Mouse (Mus musculus) adrenal gland, adult 18-20 months (tissue): ENCODE measurements around the gene Plxna4. TPM values are rescaled to one million over a fixed set of nuclear protein-coding genes. Genes with fewer than 3 reads are reported as not detected.

ENCODE experiments used
- DNase-seq, 2 experiments: peaks; one replicate each; pipeline ENCODE4 v3.0.0; 2021 to 2022; ENCODE audit warnings: low spot score in 2 of 2
- long read RNA-seq, 2 experiments: library from polyadenylated mRNA; stranded (forward); transcript quantifications; one replicate each; pipeline ENCODE4 v2.0.0; 2021
- total RNA-seq, 2 experiments: library from RNA; stranded (reverse); gene quantifications; 1 replicate in 1 of 2; 2 replicates in 1 of 2; pipeline ENCODE4 v1.2.3; 2021

Gene Plxna4
- 1 to 10 TPM; 4.5 to 6.7 TPM for total RNA-seq
- long read RNA-seq, experiment 1, partial matches to known transcripts, result 0 of 1 reads
- long read RNA-seq, experiment 1, other reads (novel, unspliced or antisense), result 1 of 1 reads
- long read RNA-seq, experiment 2, partial matches to known transcripts, result 0 of 1 reads
- long read RNA-seq, experiment 2, other reads (novel, unspliced or antisense), result 1 of 1 reads

DNA sequence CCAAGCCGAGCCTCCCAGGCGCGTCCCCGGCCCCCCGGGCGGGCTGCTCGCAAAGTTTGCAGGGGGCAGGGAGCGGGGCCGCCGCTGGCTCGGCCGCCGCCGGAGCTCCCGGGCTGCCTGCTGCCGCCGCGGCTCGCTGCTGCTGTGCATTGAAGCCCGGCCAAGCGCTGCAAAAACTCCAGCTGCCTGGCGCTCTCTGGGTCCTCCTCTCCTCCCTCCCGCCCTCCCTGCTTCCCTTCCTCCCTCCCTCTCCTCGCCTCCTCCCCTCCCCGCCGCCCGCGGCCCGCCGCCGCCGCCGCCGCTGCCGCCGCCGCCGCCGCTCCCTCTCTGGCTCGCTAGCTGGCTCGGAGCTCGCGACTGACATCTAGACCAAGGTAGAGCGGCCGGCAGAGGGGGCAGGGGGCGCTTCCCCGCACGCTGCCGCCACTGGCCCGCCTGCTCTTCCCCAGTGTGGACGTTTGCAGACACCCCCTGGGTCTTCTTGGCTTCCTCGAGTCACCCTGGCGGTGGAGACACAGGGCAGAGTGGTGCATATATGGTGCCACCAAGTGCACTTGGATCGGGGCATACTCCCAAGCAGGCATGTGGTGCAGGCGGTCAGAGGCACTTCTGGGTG, at the start of gene Plxna4:
Plxna4 (minus strand) TSS at position 137 of the 616 bp plus-strand sequence.
- DNase-seq, result peak; percentile 59 to 68

GRCm38 (mm10) chr6:32637568-32638183, 49.7 kb upstream of the Plxna4 start:
- no peak for DNase-seq

- DNase-seq, result no peak
Measured at GRCm38 (mm10) chr6:32610712-32611111, 22.7 kb upstream of the Plxna4 start.

GRCm38 (mm10) chr6:32606787-32607186, 18.8 kb upstream of the Plxna4 start:
- no peak for DNase-seq

DNA sequence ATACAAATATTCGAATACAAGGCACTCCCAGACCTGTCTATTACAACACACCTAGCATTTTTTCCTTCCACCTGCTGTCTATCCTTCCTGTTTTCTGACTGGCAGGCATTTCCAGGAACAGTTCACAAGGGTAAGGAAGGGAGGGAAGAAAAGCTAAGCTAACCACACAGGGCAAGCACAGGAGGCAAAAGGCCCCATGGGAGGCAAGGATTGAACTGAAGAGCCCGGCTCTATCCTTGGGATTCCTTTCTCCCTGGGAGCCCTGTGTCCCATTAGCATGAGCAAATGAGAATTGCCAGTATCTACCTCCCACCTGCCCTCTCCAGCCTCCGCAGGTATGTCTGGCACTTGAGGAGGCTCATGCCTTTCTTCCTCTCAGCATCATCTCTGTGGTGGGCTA, 17.6 kb upstream of the Plxna4 start:
- DNase-seq, result no peak

DNA sequence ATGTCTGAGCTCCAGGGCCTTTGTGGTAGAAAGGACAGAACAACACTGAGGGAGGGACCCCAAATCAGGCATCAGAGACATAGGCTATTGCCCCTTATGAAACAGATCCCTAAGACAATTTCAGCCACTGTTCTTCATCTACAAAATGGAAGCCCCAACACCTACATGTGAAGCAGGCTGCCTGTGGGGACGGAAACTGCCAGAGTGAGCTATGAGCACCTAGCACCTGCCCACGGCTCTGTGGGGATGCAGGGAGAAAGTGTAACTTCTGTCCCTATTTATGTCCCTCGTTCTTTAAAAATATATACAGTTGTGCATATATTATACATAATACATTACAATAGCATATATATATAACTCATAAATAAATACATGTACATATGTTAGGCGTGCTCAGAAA, 16.9 kb upstream of the Plxna4 start:
- DNase-seq, result no peak

DNA sequence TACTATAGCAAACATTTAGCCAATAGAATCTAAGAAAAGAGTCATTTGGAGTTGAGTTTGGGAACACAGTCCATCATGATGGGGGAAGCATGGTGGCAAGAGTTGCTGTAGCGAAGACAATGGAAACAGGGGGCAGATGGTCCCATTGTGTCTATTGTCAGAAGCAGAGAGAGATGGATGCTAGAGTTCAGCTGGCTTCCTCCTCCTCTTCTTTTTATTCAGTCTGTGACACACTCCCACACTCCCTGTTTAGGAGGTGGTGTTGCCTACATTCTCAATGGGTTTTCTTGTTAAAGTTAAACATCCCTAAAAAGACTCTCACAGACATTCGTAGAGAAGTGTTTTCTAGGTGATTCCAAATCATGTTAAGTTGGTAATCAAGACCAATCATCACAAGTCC, 14.1 kb upstream of the Plxna4 start:
- no peak for DNase-seq

- DNase-seq, result no peak
Measured at GRCm38 (mm10) chr6:32601306-32601705, 13.3 kb upstream of the Plxna4 start.

- no peak for DNase-seq
Measured at GRCm38 (mm10) chr6:32595591-32595990, 7.6 kb upstream of the Plxna4 start.

GRCm38 (mm10) chr6:32590979-32591758, 3.2 kb upstream of the Plxna4 start:
- peak; percentile 78 to 82 for DNase-seq

GRCm38 (mm10) chr6:32589632-32590031, 1.6 kb upstream of the Plxna4 start:
- DNase-seq, result no peak

DNA sequence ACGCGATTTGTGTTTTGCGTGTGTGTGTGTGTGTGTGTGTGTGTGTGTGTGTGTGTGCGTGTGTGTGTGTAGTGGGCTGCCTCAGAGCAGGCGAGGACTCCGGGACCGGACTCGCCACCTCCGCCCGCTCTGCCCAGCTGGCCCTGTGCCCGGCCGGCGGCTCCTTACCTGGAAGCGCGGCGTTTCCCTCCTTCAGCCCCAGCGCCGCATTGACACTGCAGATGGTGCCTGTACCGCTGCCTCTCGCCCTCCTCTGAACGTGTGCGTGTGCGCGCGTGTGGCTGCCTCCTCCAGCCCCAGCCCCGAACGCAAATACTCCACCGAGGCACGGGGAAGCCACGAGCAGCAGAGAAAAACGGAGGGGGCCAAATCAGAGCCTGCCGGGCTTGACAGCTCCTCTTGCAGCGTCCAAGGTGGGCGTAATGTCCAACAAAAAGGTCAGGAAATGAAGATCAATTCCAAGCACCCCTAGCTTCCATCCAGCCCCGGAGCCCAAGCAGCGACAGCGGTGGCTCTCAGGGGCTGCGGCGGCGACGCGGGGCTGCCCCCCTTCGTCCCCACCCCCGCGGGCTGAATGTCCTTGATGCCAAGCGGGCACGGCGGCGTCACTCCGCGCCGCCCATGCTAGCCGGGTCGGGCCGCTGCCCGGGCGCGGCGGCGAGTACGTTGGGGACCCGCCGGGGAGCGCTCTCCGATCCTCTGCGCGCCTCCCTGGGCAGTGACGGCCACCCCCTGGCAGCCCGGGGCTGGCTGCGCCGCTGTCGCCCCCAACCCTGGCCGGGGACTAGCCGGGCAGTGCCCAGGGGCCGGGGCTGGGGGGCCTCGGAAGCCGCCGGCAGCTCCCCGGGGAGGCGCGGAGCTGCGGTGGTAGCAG, 619 bp downstream of the Plxna4 start:
- peak; percentile 45 to 50 for DNase-seq

GRCm38 (mm10) chr6:32586821-32587135, 1.2 kb downstream of the Plxna4 start:
- DNase-seq, result no peak

GRCm38 (mm10) chr6:32586390-32586789, 1.6 kb downstream of the Plxna4 start:
- no peak for DNase-seq

DNA sequence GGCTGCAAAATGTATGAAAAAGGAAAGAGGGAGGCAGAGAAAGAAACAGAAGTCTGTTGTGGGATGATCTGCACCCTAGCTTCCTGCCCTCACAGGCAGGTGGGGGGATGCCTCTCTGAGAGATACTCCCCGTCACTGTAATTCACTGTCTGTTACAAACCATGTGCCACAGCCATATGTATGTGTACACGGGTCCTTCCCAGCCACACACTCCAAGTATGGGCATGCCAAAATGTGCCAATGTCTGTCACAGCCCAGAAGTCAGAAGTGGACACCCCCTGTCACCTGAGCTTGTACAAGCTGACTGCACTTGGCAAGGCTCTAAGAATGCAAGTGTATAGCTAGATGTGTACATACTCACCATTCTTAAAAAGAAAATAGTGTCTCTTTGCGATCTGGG, 2.8 kb downstream of the Plxna4 start:
- DNase-seq, result no peak

DNA sequence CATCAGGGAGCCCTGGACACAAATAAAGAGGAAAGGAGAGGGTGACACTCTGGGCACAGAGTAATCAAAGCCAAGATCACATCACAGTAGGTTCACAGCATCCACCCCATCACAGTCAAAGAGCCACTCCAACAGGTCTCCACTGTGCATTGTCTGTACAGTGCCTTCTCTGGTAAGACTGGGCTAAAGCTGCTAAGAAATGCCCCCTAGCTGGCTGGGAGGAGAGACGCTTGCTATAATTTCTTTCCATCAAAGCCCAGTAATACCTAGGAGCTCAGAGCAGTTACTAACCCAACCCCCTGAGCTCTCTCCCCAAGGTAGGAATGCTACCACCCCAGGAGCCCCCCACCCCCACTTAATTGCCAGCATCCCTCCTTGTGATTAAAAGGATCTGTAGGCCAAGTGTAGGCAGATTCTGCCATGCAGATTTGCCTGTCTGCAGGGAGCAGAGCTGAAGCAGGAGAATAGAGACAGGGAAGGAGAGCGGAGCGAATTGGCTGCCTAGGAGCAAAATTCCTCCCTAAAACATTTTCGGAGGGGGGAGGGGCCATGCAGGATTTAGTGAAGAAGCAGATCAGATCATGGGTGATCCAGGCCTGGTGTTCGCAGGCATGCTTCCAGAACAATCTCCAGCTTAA, 3.6 kb downstream of the Plxna4 start:
- DNase-seq, result no peak

GRCm38 (mm10) chr6:32583582-32583981, 4.4 kb downstream of the Plxna4 start:
- no peak for DNase-seq

DNA sequence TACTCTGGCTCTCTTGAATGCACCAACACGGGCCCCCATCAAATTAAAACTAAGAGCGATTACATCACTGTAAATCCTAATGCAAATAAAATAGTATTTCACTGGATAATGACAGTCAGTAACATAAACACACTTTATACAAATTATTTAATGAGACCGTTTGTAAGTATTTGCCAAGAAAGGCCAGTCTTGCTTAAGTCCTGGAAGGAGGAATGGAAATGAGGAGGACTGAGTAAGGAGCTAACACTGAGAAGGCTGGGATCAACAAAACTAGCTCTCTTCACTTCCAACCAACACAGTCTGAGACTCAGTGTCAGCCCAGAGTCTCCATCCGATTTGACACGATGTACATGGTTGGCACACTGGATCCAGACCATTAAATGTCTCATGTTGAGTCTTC, 16.5 kb downstream of the Plxna4 start:
- DNase-seq, result no peak

DNA sequence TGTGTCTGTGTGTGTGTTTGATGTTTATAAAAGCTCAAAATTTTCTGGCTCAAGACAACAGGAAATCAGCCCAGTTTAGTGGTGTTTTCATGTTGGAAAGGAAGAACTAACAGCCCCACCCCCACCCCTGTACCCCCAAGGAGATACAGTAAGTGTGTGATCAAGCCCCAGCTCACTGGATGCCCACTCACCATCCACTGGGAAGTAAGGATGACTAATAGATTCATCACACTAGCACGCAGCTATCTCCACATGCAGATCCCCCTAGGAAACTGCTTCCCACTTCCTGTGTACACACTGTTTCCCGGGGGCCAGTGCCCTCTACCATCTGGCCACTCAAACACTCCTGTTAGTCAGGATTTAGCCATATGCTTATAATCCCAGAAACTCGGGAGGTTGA, 17.5 kb downstream of the Plxna4 start:
- DNase-seq, result no peak

GRCm38 (mm10) chr6:32569919-32570318, 18.1 kb downstream of the Plxna4 start:
- DNase-seq, result no peak

- DNase-seq, result no peak
Measured at GRCm38 (mm10) chr6:32546915-32547314, 41.1 kb downstream of the Plxna4 start.
